Mouse (Mus musculus): ENCODE results near the gene Kazn. TPM values are rescaled to one million over a fixed set of nuclear protein-coding genes. Genes with fewer than 3 reads are reported as not detected.

The Kazn gene
- total and polyA plus RNA-seq, 3 experiments, result 1.3 to 9.7 (median 4.2) TPM

DNA sequence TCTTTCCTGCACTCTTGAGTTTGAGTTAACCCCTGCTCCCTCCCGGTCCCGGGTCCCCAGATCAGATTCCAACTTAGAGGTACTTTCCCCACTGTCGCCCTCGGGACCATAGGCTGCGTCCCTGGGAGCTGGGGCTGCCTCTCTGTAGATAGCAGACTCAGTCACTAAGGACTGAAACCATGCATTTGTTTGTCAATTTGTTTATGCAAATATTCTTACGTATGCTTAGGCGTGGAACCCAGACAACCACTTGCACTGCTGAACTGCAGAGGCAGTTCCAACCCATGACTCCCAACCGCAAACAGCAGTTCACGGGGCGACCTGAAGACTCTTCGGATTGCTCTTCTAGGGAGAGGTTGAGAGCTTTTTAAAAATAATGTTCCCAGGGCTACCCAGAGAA is 163.3 kb downstream of the Kazn start:
- TF ChIP-seq NELFE (IDR thresholded peaks at IDR 0.05; ENCODE audit: low read depth, low read length), result no peak
- no peak for TF ChIP-seq JUND (conservative IDR thresholded peaks at IDR 0.05; ENCODE audit: low read depth, low read length)
- no peak for TF ChIP-seq CTCF (conservative IDR thresholded peaks at IDR 0.05 in 1 of 2, IDR thresholded peaks at IDR 0.05 in 1 of 2; ENCODE audit: low read depth in 2 of 2, low read length in 2 of 2)
- TF ChIP-seq BHLHE40 (IDR thresholded peaks at IDR 0.05; ENCODE audit: low read depth, low read length), result peak; percentile 59
- TF ChIP-seq ETS1 (conservative IDR thresholded peaks at IDR 0.05; ENCODE audit: low read depth, low read length), result 0 out of 2 replicates have a peak, but pooled peaks have one; percentile 23
- no peak for TF ChIP-seq POLR2AphosphoS2 (IDR thresholded peaks at IDR 0.05; ENCODE audit: low read depth, low read length)
- TF ChIP-seq POLR2A (IDR thresholded peaks at IDR 0.05; ENCODE audit: low read depth, low read length), result 0 out of 2 replicates have a peak, but pooled peaks have one; percentile 25
- TF ChIP-seq ZMIZ1 (IDR thresholded peaks at IDR 0.05; ENCODE audit: low read depth, low read length), result no peak
- in situ Hi-C loops (cut with MboI; ENCODE audit: low pct_ligation_motif_present, low pct_unique_long_range_greater_than_20kb, low sequenced_read_pairs), result loop anchor here (5.0 to 25.0 kb wide), 3 partner anchors 59 to 664 kb away; partner anchors contain the start of genes Clcnkb, Fhad1 and Hspb7
- no peak overlapping the region for H3K4me3 ChIP-seq (replicated peaks in 1 of 3; ENCODE audit: low read depth in 2 of 3, low read length in 2 of 3, poor library complexity in 1 of 3)
- dilution Hi-C loops (cut with MboI; ENCODE audit: extremely low pct_ligation_motif_present, extremely low pct_unique_long_range_greater_than_20kb, low sequenced_read_pairs), result no loop called here
- peak; percentile 82 for DNase-seq (ENCODE audit: extremely low read depth)
- H3K79me2 ChIP-seq (replicated peaks; ENCODE audit: control insufficient read depth, extremely low read depth, insufficient read depth, poor library complexity, severe bottlenecking), result no peaks in the 10 kb centered on the region
- no peak overlapping the region for H3K27ac ChIP-seq (ENCODE audit: insufficient read depth, low read depth)
- no peaks in the 10 kb centered on the region for H3K9me3 ChIP-seq (replicated peaks; ENCODE audit: low read length)
- H3K4me1 ChIP-seq (ENCODE audit: control insufficient read depth in 1 of 2, insufficient read depth in 2 of 2), result peaks cover 34 to 86% of the 10 kb centered on the region in 2 experiments
- no peak overlapping the region for H3K9ac ChIP-seq (ENCODE audit: insufficient read depth, low read depth)
- 0 out of 2 replicates have a peak overlapping the region, but pooled peaks have one; percentile 27 for H3K4me2 ChIP-seq (ENCODE audit: insufficient read depth, low read depth, poor library complexity, severe bottlenecking)
- peaks cover 4% of the 10 kb centered on the region for H3K27me3 ChIP-seq (replicated peaks)
- H3K36me3 ChIP-seq (replicated peaks in 1 of 2; ENCODE audit: control insufficient read depth in 1 of 2, insufficient read depth in 1 of 2, low read length in 1 of 2), result no peaks in the 10 kb centered on the region

DNA sequence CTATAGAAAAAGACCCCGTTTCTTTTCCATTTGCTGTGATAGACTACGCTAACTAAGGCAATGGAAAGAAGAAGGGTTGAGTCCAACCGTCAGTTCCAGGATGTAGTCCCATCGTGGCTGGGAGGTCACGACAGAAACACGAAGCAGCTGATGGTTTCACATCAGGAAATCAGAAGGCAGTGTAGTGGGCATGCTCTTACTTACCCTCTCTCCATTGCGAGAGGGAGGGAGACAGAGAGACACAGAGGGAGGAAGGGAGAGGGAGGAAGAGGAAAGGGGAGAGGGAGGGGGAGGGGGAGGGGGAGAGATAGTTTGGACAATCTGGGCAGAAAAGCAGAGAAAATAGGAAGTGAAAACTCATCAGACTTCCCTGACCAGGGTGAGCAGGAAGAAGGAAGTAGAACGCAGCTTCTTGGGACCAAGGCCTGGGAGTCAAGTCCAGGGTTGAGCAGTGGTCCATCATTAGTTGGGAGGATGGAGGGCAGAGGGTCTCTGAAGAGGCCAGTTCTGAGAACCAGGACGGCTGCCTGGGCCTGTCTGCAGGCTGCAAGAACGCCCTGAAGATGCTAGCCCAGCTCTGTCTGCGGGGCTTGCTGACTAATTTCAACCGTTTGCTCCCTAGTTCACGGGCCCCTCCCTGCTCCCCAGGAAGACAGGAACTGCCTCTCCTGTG is 165.0 kb downstream of the Kazn start:
- peak overlapping the region; percentile 25 for H3K4me2 ChIP-seq (ENCODE audit: insufficient read depth, low read depth, poor library complexity, severe bottlenecking)
- H3K36me3 ChIP-seq (replicated peaks in 1 of 2; ENCODE audit: control insufficient read depth in 1 of 2, insufficient read depth in 1 of 2, low read length in 1 of 2), result no peaks in the 10 kb centered on the region
- peak overlapping the region in 1 of 3 experiments; percentile 29 for H3K4me3 ChIP-seq (replicated peaks in 1 of 3; ENCODE audit: low read depth in 2 of 3, low read length in 2 of 3, poor library complexity in 1 of 3)
- in situ Hi-C loops (cut with MboI; ENCODE audit: low pct_ligation_motif_present, low pct_unique_long_range_greater_than_20kb, low sequenced_read_pairs) (loop anchor here (10.0 kb wide), 1 partner anchor 209 kb away; no protein-coding TSS in a partner anchor), dilution Hi-C loops (cut with MboI; ENCODE audit: extremely low pct_ligation_motif_present, extremely low pct_unique_long_range_greater_than_20kb, low sequenced_read_pairs) (no loop called here)
- no peaks in the 10 kb centered on the region for H3K27me3 ChIP-seq (replicated peaks)
- H3K27ac ChIP-seq (ENCODE audit: insufficient read depth, low read depth), result no peak overlapping the region
- H3K4me1 ChIP-seq (ENCODE audit: control insufficient read depth in 1 of 2, insufficient read depth in 2 of 2), result peaks cover 27 to 77% of the 10 kb centered on the region in 2 experiments
- TF ChIP-seq ELF1 (IDR thresholded peaks at IDR 0.05; ENCODE audit: low read depth, low read length), result peak; percentile 71
- no peak for TF ChIP-seq SMC3 (IDR thresholded peaks at IDR 0.05; ENCODE audit: low read depth, low read length)
- TF ChIP-seq IRF4 (IDR thresholded peaks at IDR 0.05; ENCODE audit: low read depth, low read length), result peak; percentile 69
- peak; percentile 70; the same call in 1 of the 2 replicates for TF ChIP-seq EP300 (IDR thresholded peaks at IDR 0.05; ENCODE audit: low read length)
- TF ChIP-seq CHD2 (IDR thresholded peaks at IDR 0.05; ENCODE audit: low read length), result peak; percentile 75
- TF ChIP-seq ETS1 (conservative IDR thresholded peaks at IDR 0.05; ENCODE audit: low read depth, low read length), result peak; percentile 27; the same call in 1 of the 2 replicates
- TF ChIP-seq POLR2A (IDR thresholded peaks at IDR 0.05; ENCODE audit: low read depth, low read length), result no peak
- peak; percentile 26; the same call in 1 of the 2 replicates for TF ChIP-seq BHLHE40 (IDR thresholded peaks at IDR 0.05; ENCODE audit: low read depth, low read length)
- no peaks in the 10 kb centered on the region for H3K9me3 ChIP-seq (replicated peaks; ENCODE audit: low read length)
- H3K9ac ChIP-seq (ENCODE audit: insufficient read depth, low read depth), result no peak overlapping the region
- H3K79me2 ChIP-seq (replicated peaks; ENCODE audit: control insufficient read depth, extremely low read depth, insufficient read depth, poor library complexity, severe bottlenecking), result no peaks in the 10 kb centered on the region
- peak; percentile 45 for DNase-seq (ENCODE audit: extremely low read depth)

Measured in CH12.LX (cell line).